Mouse (Mus musculus): ENCODE data around the gene Ddrgk1.

Gene Ddrgk1

GRCm38 (mm10) chr2:130664102-130664701 lies at the start of gene Ddrgk1:
TSS of gene Ddrgk1 (minus strand) at chr2:130664659.
- peak; percentile 87 for DNase-seq (ENCODE audit: low read depth)

GRCm38 (mm10) chr2:130707057-130707456 lies 42.6 kb upstream of the Ddrgk1 start:
- DNase-seq (ENCODE audit: low read depth): no peak

- no peak for DNase-seq (ENCODE audit: low read depth)
Observed at GRCm38 (mm10) chr2:130706602-130707001, 42.1 kb upstream of the Ddrgk1 start.

GRCm38 (mm10) chr2:130705178-130705577 lies 40.7 kb upstream of the Ddrgk1 start:
- DNase-seq (ENCODE audit: low read depth): no peak

GRCm38 (mm10) chr2:130704040-130705001 lies 39.9 kb upstream of the Ddrgk1 start:
- DNase-seq (ENCODE audit: low read depth): no peak

GRCm38 (mm10) chr2:130697821-130698266 lies 33.4 kb upstream of the Ddrgk1 start:
- no peak for DNase-seq (ENCODE audit: low read depth)

- DNase-seq (ENCODE audit: low read depth): peak; percentile 67
Observed at GRCm38 (mm10) chr2:130697153-130697810, 32.8 kb upstream of the Ddrgk1 start, which contains the start of gene Slc4a11. TSS of gene Slc4a11 (minus strand) at chr2:130697519.

- no peak for DNase-seq (ENCODE audit: low read depth)
Observed at GRCm38 (mm10) chr2:130696700-130697152, 32.3 kb upstream of the Ddrgk1 start.

GRCm38 (mm10) chr2:130693563-130693962 lies 29.1 kb upstream of the Ddrgk1 start:
- DNase-seq (ENCODE audit: low read depth): no peak

GRCm38 (mm10) chr2:130689011-130689410 lies 24.6 kb upstream of the Ddrgk1 start:
- no peak for DNase-seq (ENCODE audit: low read depth)

GRCm38 (mm10) chr2:130685426-130685825 lies 21.0 kb upstream of the Ddrgk1 start:
- DNase-seq (ENCODE audit: low read depth): no peak

- no peak for DNase-seq (ENCODE audit: low read depth)
Observed at GRCm38 (mm10) chr2:130681531-130681930, 17.1 kb upstream of the Ddrgk1 start.

GRCm38 (mm10) chr2:130679899-130680298 lies 15.4 kb upstream of the Ddrgk1 start:
- DNase-seq (ENCODE audit: low read depth): no peak

GRCm38 (mm10) chr2:130679154-130679553 lies 14.7 kb upstream of the Ddrgk1 start:
- DNase-seq (ENCODE audit: low read depth): no peak

GRCm38 (mm10) chr2:130677211-130677610 lies 12.8 kb upstream of the Ddrgk1 start:
- DNase-seq (ENCODE audit: low read depth): no peak

GRCm38 (mm10) chr2:130667559-130667958 lies 3.1 kb upstream of the Ddrgk1 start, which contains the start of gene Itpa:
TSS of gene Itpa (plus strand) at chr2:130667610.
- DNase-seq (ENCODE audit: low read depth): peak; percentile 68

- DNase-seq (ENCODE audit: low read depth): no peak
Observed at GRCm38 (mm10) chr2:130663342-130663741, 1.1 kb downstream of the Ddrgk1 start.

- no peak for DNase-seq (ENCODE audit: low read depth)
Observed at GRCm38 (mm10) chr2:130658530-130658929, 5.9 kb downstream of the Ddrgk1 start.

GRCm38 (mm10) chr2:130657541-130657940 lies 6.9 kb downstream of the Ddrgk1 start:
- no peak for DNase-seq (ENCODE audit: low read depth)

- DNase-seq (ENCODE audit: low read depth): no peak
Observed at GRCm38 (mm10) chr2:130656536-130656935, 7.9 kb downstream of the Ddrgk1 start.

GRCm38 (mm10) chr2:130655660-130656339 lies 8.7 kb downstream of the Ddrgk1 start:
- no peak for DNase-seq (ENCODE audit: low read depth)

GRCm38 (mm10) chr2:130653760-130654159 lies 10.7 kb downstream of the Ddrgk1 start:
- DNase-seq (ENCODE audit: low read depth): no peak

All from c-Kit-positive CD71-negative TER-119-negative erythroid progenitor cells, embryonic 14.5 days (primary cell).